Comparison of ENCODE assay signal across 15 mouse cellular contexts in the genomic region with DNA sequence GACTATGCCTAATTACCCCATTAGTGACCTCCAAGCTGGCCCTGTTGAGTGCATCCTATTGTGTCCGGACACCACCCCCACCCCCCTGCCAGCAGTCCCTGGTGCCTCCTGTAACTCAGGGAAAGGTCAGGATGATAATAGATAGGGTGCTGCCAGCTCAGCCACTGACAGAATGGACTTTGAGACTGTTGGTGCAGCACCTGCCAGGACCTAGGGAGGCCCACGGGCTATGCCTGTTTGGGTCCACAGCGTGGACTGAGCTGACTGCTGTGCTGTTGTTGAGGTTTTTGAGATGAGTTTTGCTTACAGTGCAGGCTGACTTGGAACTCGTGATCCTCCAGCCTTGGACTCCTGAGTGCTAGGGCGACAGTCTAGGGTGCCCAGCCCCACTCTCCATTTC. TPM values are rescaled to one million over a fixed set of nuclear protein-coding genes. Genes with fewer than 3 reads are reported as not detected.
DNase-seq lines count a peak whose midpoint lies in the region; ATAC-seq and TF ChIP-seq lines count a peak whose summit lies in the region.
"Had no signal": no experiment of that assay in that cellular context is flagged by ENCODE, and none has a peak within 500 bp of the region (broad histone marks: within the 10 kb centered on the region; RNA-seq: fewer than 3 reads in every experiment).

No protein-coding gene starts in this region.

- no peak overlapping the region for H3K4me3 ChIP-seq in heart, adult 2 months
- H3K4me3 ChIP-seq in heart, embryonic 12.5 days: no peak overlapping the region
- H3K4me3 ChIP-seq in intestine, embryonic 15.5 days (replicated peaks): no peak overlapping the region
- H3K4me3 ChIP-seq in liver, postnatal 0 days (ENCODE audit: low read depth, low read length): no peak overlapping the region
- H3K4me3 ChIP-seq in midbrain, embryonic 14.5 days (replicated peaks; ENCODE audit: low read depth, low read length): no peak overlapping the region
- H3K4me3 ChIP-seq: neural tube, embryonic 15.5 days had no signal

- TF ChIP-seq EP300 in heart, adult 2 months (IDR thresholded peaks at IDR 0.05; ENCODE audit: insufficient read depth, low read depth, low read length): no peak
- TF ChIP-seq EP300 in liver, postnatal 0 days (IDR thresholded peaks at IDR 0.05; ENCODE audit: low read depth): peak; percentile 56

- H3K4me1 ChIP-seq in heart, adult 2 months (ENCODE audit: control insufficient read depth, insufficient read depth, low read length): peaks cover 5% of the 10 kb centered on the region; the same call in 1 of the 2 replicates
- 0 out of 2 replicates have a peak, but pooled peaks cover 3% of the 10 kb centered on the region for H3K4me1 ChIP-seq in heart, embryonic 12.5 days (replicated peaks)
- peaks cover 15% of the 10 kb centered on the region; the same call in 1 of the 2 replicates for H3K4me1 ChIP-seq in intestine, embryonic 15.5 days (replicated peaks)
- H3K4me1 ChIP-seq in liver, postnatal 0 days (ENCODE audit: insufficient read depth): peaks cover 14% of the 10 kb centered on the region
- H3K4me1 ChIP-seq in midbrain, embryonic 14.5 days (ENCODE audit: control insufficient read depth, insufficient read depth, low read length): no peaks in the 10 kb centered on the region

- no peaks in the 10 kb centered on the region for H3K9me3 ChIP-seq in heart, embryonic 12.5 days (replicated peaks)
- H3K9me3 ChIP-seq in intestine, embryonic 15.5 days: no peaks in the 10 kb centered on the region
- no peaks in the 10 kb centered on the region for H3K9me3 ChIP-seq in liver, postnatal 0 days (ENCODE audit: low read length)
- H3K9me3 ChIP-seq in midbrain, embryonic 14.5 days (ENCODE audit: control insufficient read depth, low read length): no peaks in the 10 kb centered on the region
- H3K9me3 ChIP-seq: neural tube, embryonic 15.5 days had no signal

- H3K27me3 ChIP-seq in heart, adult 2 months (ENCODE audit: control insufficient read depth, insufficient read depth, low read length): no peaks in the 10 kb centered on the region
- H3K27me3 ChIP-seq in heart, embryonic 12.5 days (replicated peaks): no peaks in the 10 kb centered on the region
- no peaks in the 10 kb centered on the region for H3K27me3 ChIP-seq in intestine, embryonic 15.5 days (replicated peaks)
- H3K27me3 ChIP-seq in liver, postnatal 0 days (ENCODE audit: insufficient read depth, low read length): no peaks in the 10 kb centered on the region
- no peaks in the 10 kb centered on the region for H3K27me3 ChIP-seq in midbrain, embryonic 14.5 days (ENCODE audit: control insufficient read depth, insufficient read depth, low read length)
- H3K27me3 ChIP-seq: neural tube, embryonic 15.5 days had no signal

- H3K4me2 ChIP-seq in heart, embryonic 12.5 days: no peak overlapping the region
- H3K4me2 ChIP-seq in intestine, embryonic 15.5 days (replicated peaks): peak overlapping the region; percentile 30
- no peak overlapping the region for H3K4me2 ChIP-seq in liver, postnatal 0 days (ENCODE audit: low read depth, low read length)
- no peak overlapping the region for H3K4me2 ChIP-seq in midbrain, embryonic 14.5 days (ENCODE audit: low read length)
- H3K4me2 ChIP-seq: heart, embryonic 11.5 days; neural tube, embryonic 15.5 days had no signal

- no peak for ATAC-seq in heart, embryonic 12.5 days (ENCODE audit: insufficient number of reproducible peaks, low FRiP score)
- ATAC-seq in intestine, embryonic 15.5 days: peak; percentile 84
- ATAC-seq in liver, postnatal 0 days: peak; percentile 89
- ATAC-seq in midbrain, embryonic 14.5 days (ENCODE audit: low FRiP score, low TSS enrichment): no peak
- ATAC-seq: forebrain, postnatal 0 days had no signal

- DNase-seq in heart, adult 2 months: no peak
- DNase-seq in kidney, postnatal 14 days: peak; percentile 78
- DNase-seq in liver, postnatal 0 days: peak; percentile 62
- DNase-seq in testis, postnatal 14 days (ENCODE audit: low spot score): no peak
- DNase-seq in midbrain, embryonic 14.5 days: no peak
- no peak for DNase-seq in testis, postnatal 10 days (ENCODE audit: low spot score)
- DNase-seq: cerebellum, postnatal 14 days; forebrain, postnatal 0 days; gastrocnemius, postnatal 14 days; heart, postnatal 4 days; lung, postnatal 14 days had no signal

- H3K27ac ChIP-seq in heart, adult 2 months: peak overlapping the region; percentile 31; the same call in 1 of the 2 replicates
- H3K27ac ChIP-seq in heart, embryonic 12.5 days (ENCODE audit: poor library complexity, severe bottlenecking): no peak overlapping the region
- peak overlapping the region; percentile 51; the same call in 1 of the 2 replicates for H3K27ac ChIP-seq in intestine, embryonic 15.5 days
- peak overlapping the region; percentile 82 for H3K27ac ChIP-seq in liver, postnatal 0 days (ENCODE audit: low read depth)
- H3K27ac ChIP-seq in midbrain, embryonic 14.5 days (replicated peaks; ENCODE audit: low read depth, low read length): no peak overlapping the region
- H3K27ac ChIP-seq: neural tube, embryonic 15.5 days had no signal

- 57% methylated on average over 5 of the region's 5 CpGs for WGBS in heart, adult 2 months
- 66% methylated on average over 5 of the region's 5 CpGs for WGBS in heart, embryonic 12.5 days
- 53% methylated on average over 5 of the region's 5 CpGs for WGBS in intestine, embryonic 15.5 days
- 65% methylated on average over 5 of the region's 5 CpGs for WGBS in liver, postnatal 0 days (ENCODE audit: insufficient replicate concordance)
- WGBS in midbrain, embryonic 14.5 days: 67% methylated on average over 5 of the region's 5 CpGs

- no peak for TF ChIP-seq CTCF in heart, adult 2 months (IDR thresholded peaks at IDR 0.05)
- no peak for TF ChIP-seq CTCF in liver, postnatal 0 days (IDR thresholded peaks at IDR 0.05; ENCODE audit: low read depth)

- intact Hi-C loops in heart, adult 2 months (cut with DNase I): no loop called here

- no peaks in the 10 kb centered on the region for H3K36me3 ChIP-seq in heart, adult 2 months (ENCODE audit: control insufficient read depth, insufficient read depth, low read length)
- 0 out of 2 replicates have a peak, but pooled peaks cover 10% of the 10 kb centered on the region for H3K36me3 ChIP-seq in heart, embryonic 12.5 days
- H3K36me3 ChIP-seq in intestine, embryonic 15.5 days: no peaks in the 10 kb centered on the region
- H3K36me3 ChIP-seq in liver, postnatal 0 days (replicated peaks; ENCODE audit: insufficient read depth, low read length): peaks cover 30% of the 10 kb centered on the region
- H3K36me3 ChIP-seq in midbrain, embryonic 14.5 days (ENCODE audit: control insufficient read depth, insufficient read depth, low read length): no peaks in the 10 kb centered on the region

- H3K79me2 ChIP-seq in heart, adult 2 months (replicated peaks; ENCODE audit: control insufficient read depth, insufficient read depth, low read length): no peaks in the 10 kb centered on the region

- H3K9ac ChIP-seq in heart, adult 2 months (ENCODE audit: low read depth, low read length): no peak overlapping the region
- no peak overlapping the region for H3K9ac ChIP-seq in heart, embryonic 12.5 days
- no peak overlapping the region for H3K9ac ChIP-seq in intestine, embryonic 15.5 days
- H3K9ac ChIP-seq in liver, postnatal 0 days (replicated peaks): peak overlapping the region; percentile 11; the same call in 1 of the 2 replicates
- no peak overlapping the region for H3K9ac ChIP-seq in midbrain, embryonic 14.5 days (replicated peaks; ENCODE audit: low read length)
- H3K9ac ChIP-seq: forebrain, postnatal 0 days; neural tube, embryonic 15.5 days had no signal

- no peak for TF ChIP-seq POLR2A in heart, adult 2 months (IDR thresholded peaks at IDR 0.05; ENCODE audit: insufficient read depth, low read depth, low read length)

RNA-seq across cellular contexts. Expression of gene Slc25a42, which starts 18.9 kb away (rescaled TPM):
- total RNA-seq in heart, adult 2 months (2021): 10 to 100 TPM; 49.6 to 51.6 TPM
- polyA plus RNA-seq in heart, adult 2 months (2012; rRNA removed): 111 and 128 TPM in 2 replicates
- polyA plus RNA-seq in heart, embryonic 12.5 days (2016; fragmentation: Nextera tagmentation; extraction: Ambion mirVana): 8.5 and 9.7 TPM in 2 replicates
- polyA plus RNA-seq in intestine, embryonic 15.5 days (2015; fragmentation: Nextera tagmentation; extraction: Ambion mirVana): 5.8 and 6.0 TPM in 2 replicates
- 18.5 and 19.2 TPM in 2 replicates for polyA plus RNA-seq in liver, postnatal 0 days (2015; fragmentation: Nextera tagmentation; extraction: Ambion mirVana)
- polyA plus RNA-seq in midbrain, embryonic 14.5 days (2014; fragmentation: Nextera tagmentation; extraction: Ambion mirVana): 5.1 and 5.6 TPM in 2 replicates

RNA-seq across cellular contexts. Expression of gene Tmem161a, which starts 21.1 kb away (rescaled TPM):
- 100 to 1,000 TPM in 1 of 2 experiments, 10 to 100 TPM in 1; 93.6 to 108 TPM for total RNA-seq in heart, adult 2 months (2021)
- 134 and 145 TPM in 2 replicates for polyA plus RNA-seq in heart, adult 2 months (2012; rRNA removed)
- polyA plus RNA-seq in heart, embryonic 12.5 days (2016; fragmentation: Nextera tagmentation; extraction: Ambion mirVana): 98.0 and 100 TPM in 2 replicates
- 55.7 and 64.3 TPM in 2 replicates for polyA plus RNA-seq in intestine, embryonic 15.5 days (2015; fragmentation: Nextera tagmentation; extraction: Ambion mirVana)
- polyA plus RNA-seq in liver, postnatal 0 days (2015; fragmentation: Nextera tagmentation; extraction: Ambion mirVana): 17.3 and 20.2 TPM in 2 replicates
- polyA plus RNA-seq in midbrain, embryonic 14.5 days (2014; fragmentation: Nextera tagmentation; extraction: Ambion mirVana): 31.2 and 40.7 TPM in 2 replicates

RNA-seq across cellular contexts. Expression of gene Sugp2, which starts 40.8 kb away (rescaled TPM):
- 10 to 100 TPM; 34.3 to 38.0 TPM for total RNA-seq in heart, adult 2 months (2021)
- 27.8 and 31.4 TPM in 2 replicates for polyA plus RNA-seq in heart, adult 2 months (2012; rRNA removed)
- polyA plus RNA-seq in heart, embryonic 12.5 days (2016; fragmentation: Nextera tagmentation; extraction: Ambion mirVana): 33.8 and 36.0 TPM in 2 replicates
- polyA plus RNA-seq in intestine, embryonic 15.5 days (2015; fragmentation: Nextera tagmentation; extraction: Ambion mirVana): 20.6 and 23.0 TPM in 2 replicates
- 7.3 and 8.3 TPM in 2 replicates for polyA plus RNA-seq in liver, postnatal 0 days (2015; fragmentation: Nextera tagmentation; extraction: Ambion mirVana)
- 87.9 and 88.9 TPM in 2 replicates for polyA plus RNA-seq in midbrain, embryonic 14.5 days (2014; fragmentation: Nextera tagmentation; extraction: Ambion mirVana)

RNA-seq across cellular contexts. Expression of gene Armc6, which starts 41.0 kb away (rescaled TPM):
- 1 to 10 TPM; 7.0 to 8.4 TPM for total RNA-seq in heart, adult 2 months (2021)
- 9.4 and 16.0 TPM in 2 replicates for polyA plus RNA-seq in heart, adult 2 months (2012; rRNA removed)
- 22.6 and 23.4 TPM in 2 replicates for polyA plus RNA-seq in heart, embryonic 12.5 days (2016; fragmentation: Nextera tagmentation; extraction: Ambion mirVana)
- polyA plus RNA-seq in intestine, embryonic 15.5 days (2015; fragmentation: Nextera tagmentation; extraction: Ambion mirVana): 25.4 and 26.4 TPM in 2 replicates
- 5.3 and 6.3 TPM in 2 replicates for polyA plus RNA-seq in liver, postnatal 0 days (2015; fragmentation: Nextera tagmentation; extraction: Ambion mirVana)
- 82.5 and 115 TPM in 2 replicates for polyA plus RNA-seq in midbrain, embryonic 14.5 days (2014; fragmentation: Nextera tagmentation; extraction: Ambion mirVana)

RNA-seq across cellular contexts. Expression of gene Mef2b, which starts 53.7 kb away (rescaled TPM):
- total RNA-seq in heart, adult 2 months (2021): under 1 TPM; 0.25 to 0.44 TPM
- polyA plus RNA-seq in heart, adult 2 months (2012; rRNA removed): 0.27 and 0.38 TPM in 2 replicates
- polyA plus RNA-seq in heart, embryonic 12.5 days (2016; fragmentation: Nextera tagmentation; extraction: Ambion mirVana): not detected in 2 replicates
- 0.11 TPM in 1 of 2 replicates, not detected in the other for polyA plus RNA-seq in intestine, embryonic 15.5 days (2015; fragmentation: Nextera tagmentation; extraction: Ambion mirVana)
- 0.11 TPM in 1 of 2 replicates, not detected in the other for polyA plus RNA-seq in liver, postnatal 0 days (2015; fragmentation: Nextera tagmentation; extraction: Ambion mirVana)
- 0.46 and 0.50 TPM in 2 replicates for polyA plus RNA-seq in midbrain, embryonic 14.5 days (2014; fragmentation: Nextera tagmentation; extraction: Ambion mirVana)

Comparison
In these comparisons a context has a peak if more than half of its experiments do, and no peak if none do; other contexts are left out.
1. H3K27ac ChIP-seq: peak in heart, adult 2 months (single experiment), intestine, embryonic 15.5 days (single experiment) and liver, postnatal 0 days (single experiment); none in heart, embryonic 12.5 days (single experiment) and midbrain, embryonic 14.5 days (single experiment).
2. DNase-seq: peak in kidney, postnatal 14 days (single experiment) and liver, postnatal 0 days (single experiment); none in heart, adult 2 months (0 of 2), testis, postnatal 14 days (single experiment), midbrain, embryonic 14.5 days (single experiment) and testis, postnatal 10 days (single experiment).
3. ATAC-seq: peak in intestine, embryonic 15.5 days (single experiment) and liver, postnatal 0 days (single experiment); none in heart, embryonic 12.5 days (single experiment) and midbrain, embryonic 14.5 days (single experiment).